Mouse (Mus musculus): ENCODE measurements at regions not wholly inside any gene's neighbourhood (a gene's known extent, or its start where the extent isn't known, plus 50 kb on each side); places are given as distances from the start of the nearest gene placed in this dataset.

GRCm38 (mm10) chr13:82250361-82250760 is 467.5 kb downstream of the Cetn3 start:
- TF ChIP-seq GATA1 (IDR thresholded peaks at IDR 0.05; ENCODE audit: borderline replicate concordance, low read length) (no peak), FLI1 (IDR thresholded peaks at IDR 0.05; ENCODE audit: low read length) (no peak)
